Mouse (Mus musculus): ENCODE data around the gene Plau. TPM values are rescaled to one million over a fixed set of nuclear protein-coding genes. Genes with fewer than 3 reads are reported as not detected.

Plau gene
- not detected for polyA plus RNA-seq (2017; shearing (Covaris generic))

GRCm38 (mm10) chr14:20836171-20836904 is at the start of gene Plau:
TSS of gene Plau (plus strand) at chr14:20836660.

GRCm38 (mm10) chr14:20793758-20794531 is 42.5 kb upstream of the Plau start, which contains the start of gene Camk2g:
TSS of gene Camk2g (minus strand) at chr14:20794088.

Other genes starting within 250 kb of the Plau start
- 3.5 TPM for gene Usp54, start 195.6 kb upstream of the Plau start, polyA plus RNA-seq (2017; shearing (Covaris generic))
- not detected for gene Myoz1, start 180.1 kb upstream of the Plau start, polyA plus RNA-seq (2017; shearing (Covaris generic))
- not detected for gene Synpo2l, start 168.3 kb upstream of the Plau start, polyA plus RNA-seq (2017; shearing (Covaris generic))
- gene Sec24c, start 162.4 kb upstream of the Plau start, polyA plus RNA-seq (2017; shearing (Covaris generic)) = 226 TPM
- 12.2 TPM for gene Fut11, start 141.7 kb upstream of the Plau start, polyA plus RNA-seq (2017; shearing (Covaris generic))
- gene Chchd1, start 133.7 kb upstream of the Plau start, polyA plus RNA-seq (2017; shearing (Covaris generic)) = 127 TPM
- 49.7 TPM for gene Zswim8, start 129.1 kb upstream of the Plau start, polyA plus RNA-seq (2017; shearing (Covaris generic))
- gene Ndst2, start 102.1 kb upstream of the Plau start, polyA plus RNA-seq (2017; shearing (Covaris generic)) = 54.5 TPM
- 7.6 TPM for gene Camk2g, start 42.6 kb upstream of the Plau start, polyA plus RNA-seq (2017; shearing (Covaris generic))
- 1.7 TPM for gene Vcl, start 92.7 kb downstream of the Plau start, polyA plus RNA-seq (2017; shearing (Covaris generic))
- gene Ap3m1, start 215.8 kb downstream of the Plau start, polyA plus RNA-seq (2017; shearing (Covaris generic)) = 64.7 TPM
- gene Adk, start 215.9 kb downstream of the Plau start, polyA plus RNA-seq (2017; shearing (Covaris generic)) = 123 TPM

All from CD4-positive, CD25-positive, alpha-beta regulatory T cell (primary cell).